Mouse (Mus musculus) layer of hippocampus, adult 11-12 months (tissue): ENCODE results near the gene Zfp536.

Source experiments
- DNase-seq: peaks from one replicate; pipeline ENCODE4 v3.0.0; 2022; ENCODE audit warnings: low spot score

Zfp536 gene

DNA sequence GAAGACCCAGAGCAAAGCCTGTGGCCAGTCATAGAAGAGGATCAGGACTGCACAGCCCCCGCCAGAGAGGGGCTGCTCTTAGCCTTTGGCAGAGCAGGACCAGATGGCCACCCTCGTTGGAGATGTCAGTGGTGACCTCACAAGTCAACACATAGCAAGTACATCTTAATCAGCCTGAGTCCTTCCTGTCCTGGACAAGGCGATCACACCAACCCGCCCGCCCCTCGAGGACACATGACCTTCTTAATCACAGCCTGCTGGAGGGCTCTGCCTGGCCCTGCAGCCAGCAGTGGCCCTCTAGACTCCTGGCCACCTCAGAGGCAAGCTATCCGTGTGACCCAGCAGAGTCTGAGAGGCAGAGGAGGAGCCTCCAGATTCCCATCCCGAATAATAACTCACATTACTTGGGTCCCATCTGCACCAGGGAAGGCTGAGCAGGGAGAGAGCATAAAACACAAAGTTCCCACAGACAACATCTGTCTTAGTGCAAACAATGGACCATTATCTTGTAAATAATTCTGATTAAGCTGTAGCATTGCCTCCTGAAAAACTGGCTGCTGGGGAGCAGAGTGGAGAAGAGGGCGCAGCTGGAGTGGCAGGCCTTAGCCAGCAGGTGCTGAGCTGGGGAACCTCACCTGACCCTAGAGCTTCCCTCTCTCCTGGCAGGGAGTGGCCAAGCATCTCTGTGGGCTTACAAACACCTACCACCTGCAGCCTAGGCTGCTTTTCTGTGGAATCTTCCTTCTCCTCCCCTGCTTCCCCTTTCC is 306.8 kb downstream of the Zfp536 start:
- DNase-seq, result no peak

DNA sequence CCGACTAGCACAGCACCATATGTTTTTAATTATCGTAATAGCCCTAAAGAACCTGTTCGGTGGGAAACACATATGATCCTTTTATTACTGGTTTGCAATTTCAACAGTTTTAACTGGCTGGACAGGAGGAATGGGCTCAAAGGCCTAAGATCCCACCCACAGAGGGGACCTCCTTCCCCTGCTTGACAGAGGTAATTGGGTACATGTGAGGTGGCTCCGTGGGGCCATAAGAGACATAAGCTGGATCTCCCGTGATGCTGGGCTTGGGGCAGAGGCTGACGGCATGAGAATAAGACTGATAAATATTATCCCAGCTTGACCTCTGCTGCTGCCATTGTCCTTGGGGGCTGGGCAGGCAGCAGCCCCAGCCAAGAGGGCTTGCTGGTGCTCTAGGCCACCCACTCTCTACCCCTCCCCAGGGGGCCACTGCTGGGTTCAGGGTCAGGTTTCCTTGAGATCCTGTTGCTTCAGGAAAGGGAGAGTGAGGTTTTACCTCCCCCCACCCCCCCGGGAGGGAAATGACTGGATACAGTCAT is 309.2 kb downstream of the Zfp536 start:
- DNase-seq, result no peak

DNA sequence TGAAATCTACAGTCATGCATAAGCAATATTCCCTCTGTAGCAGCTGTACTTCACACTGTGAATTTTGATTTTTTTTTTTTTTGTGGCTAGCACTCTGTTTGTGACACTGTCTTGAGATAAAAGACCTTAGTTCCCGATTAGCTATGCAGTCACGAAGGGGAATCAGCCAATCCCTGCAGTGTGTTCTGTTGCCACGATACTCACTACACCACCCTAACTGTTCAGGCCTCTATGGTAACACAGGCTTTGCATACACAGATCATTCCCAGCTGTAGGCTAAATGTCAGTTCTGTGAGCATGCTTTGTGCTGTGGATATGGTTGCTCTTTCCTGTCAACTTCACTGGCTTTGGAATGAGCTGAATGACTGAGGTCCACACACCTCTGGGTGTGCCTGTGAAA is 325.9 kb downstream of the Zfp536 start:
- no peak for DNase-seq

DNA sequence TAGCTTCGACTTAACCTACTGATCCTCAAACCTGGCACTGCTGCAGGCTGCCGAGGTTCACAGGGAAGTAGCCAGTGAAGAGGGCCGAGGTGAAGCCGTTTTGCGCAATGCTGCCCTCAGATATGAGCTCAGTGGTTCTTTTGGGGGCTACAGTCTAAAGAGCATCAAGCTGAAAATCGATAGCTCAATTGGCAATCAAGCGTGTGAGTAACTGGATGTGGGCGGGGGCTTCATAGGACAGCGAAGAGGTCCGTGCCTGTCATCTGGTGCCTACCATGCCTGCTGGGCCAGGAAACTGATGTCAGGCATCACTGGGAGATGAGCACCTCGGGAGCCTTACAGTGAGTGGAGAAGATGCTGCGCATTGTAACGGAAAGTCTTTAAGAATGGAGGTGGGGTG is 333.5 kb downstream of the Zfp536 start:
- DNase-seq, result no peak

DNA sequence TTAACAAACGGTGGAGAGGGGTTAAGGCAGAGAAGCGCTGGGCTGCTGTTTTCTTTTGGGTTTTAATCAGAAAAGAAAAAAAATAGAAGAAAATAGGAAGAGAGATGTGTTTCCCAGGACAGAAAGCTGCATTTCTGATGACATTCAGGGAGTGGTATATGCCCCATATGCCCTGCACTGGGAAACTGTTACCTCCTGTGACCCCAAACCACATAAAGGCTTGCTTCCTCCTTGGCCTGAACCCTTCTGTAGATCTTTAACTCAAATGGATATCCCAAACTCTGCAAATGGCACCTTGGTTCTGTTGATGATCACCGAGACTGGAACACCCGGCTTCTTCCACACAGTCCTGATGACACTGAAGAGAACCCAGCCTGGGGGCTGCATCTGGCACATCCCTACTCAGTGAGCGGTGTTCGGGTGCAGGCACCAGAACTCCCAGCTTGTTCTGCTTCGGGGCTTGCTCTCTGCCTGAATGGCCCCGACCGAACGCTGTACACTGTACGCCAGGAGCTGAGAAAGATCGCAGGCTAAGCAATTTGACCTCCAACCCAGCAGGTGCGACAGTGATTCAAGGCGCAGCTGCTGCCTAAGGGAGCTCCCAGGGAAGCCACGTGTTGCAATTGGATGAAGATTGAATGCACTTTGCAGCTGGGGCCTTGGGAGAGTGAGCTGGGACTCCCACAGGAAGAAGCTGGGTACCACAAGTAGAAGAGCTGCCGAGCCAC is 334.2 kb downstream of the Zfp536 start:
- DNase-seq, result no peak

DNA sequence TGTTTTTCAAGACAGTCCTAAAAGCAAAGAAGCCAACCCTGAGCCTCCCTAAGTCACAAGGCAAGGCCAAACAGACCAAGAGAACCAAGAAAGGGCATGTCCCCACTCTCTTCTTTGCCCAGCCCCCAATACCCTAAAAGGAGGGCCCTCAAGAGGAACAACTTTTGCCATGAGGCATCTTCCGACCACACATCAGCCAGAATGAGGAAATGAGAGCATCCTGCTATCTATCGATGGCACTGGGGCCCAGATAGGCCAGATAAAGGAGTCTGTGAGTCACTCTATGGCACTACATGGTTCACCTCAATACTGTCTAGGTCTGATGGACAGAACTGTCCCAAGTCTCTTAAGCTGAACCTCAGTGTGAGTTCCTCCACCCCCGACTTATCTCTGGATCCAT is 335.6 kb downstream of the Zfp536 start:
- DNase-seq, result no peak

DNA sequence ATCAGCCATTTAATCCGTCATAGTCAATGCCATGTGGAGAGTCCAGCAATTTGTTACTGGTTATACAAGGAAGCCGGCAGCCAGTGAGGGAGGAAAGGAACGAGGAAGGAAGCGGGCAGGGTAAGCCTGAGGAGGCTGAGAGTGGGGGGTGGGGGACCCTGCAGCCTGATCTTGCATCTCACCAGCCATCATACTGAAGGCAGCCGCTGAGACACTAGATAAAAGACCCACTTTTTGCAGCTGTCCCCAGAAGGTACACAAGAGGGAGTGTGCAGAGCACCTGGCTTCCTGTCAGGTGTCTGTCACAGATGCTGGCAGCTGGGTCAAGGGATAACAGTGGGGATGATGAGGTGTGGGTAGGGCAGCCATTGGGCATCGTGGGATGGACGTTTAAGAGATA is 340.3 kb downstream of the Zfp536 start:
- no peak for DNase-seq

DNA sequence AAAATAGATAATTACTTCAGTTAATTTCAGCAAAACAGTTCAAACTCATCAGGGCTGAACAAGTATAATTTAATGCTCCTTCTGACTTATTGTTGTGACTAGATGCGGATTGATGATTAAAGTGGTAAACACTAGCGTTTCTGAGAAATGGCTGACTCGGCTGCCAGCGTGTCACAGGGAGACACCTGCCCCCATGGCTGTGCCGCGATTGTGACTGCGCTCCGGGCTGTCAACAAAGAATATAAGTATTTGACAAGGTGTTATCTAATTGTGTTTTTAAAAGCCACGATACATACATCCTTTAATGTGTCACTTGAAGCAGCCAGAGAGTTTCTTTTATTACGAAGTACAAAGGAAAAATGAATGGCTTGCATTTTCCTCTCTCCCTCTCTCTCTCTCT is 342.0 kb downstream of the Zfp536 start:
- DNase-seq, result no peak

DNA sequence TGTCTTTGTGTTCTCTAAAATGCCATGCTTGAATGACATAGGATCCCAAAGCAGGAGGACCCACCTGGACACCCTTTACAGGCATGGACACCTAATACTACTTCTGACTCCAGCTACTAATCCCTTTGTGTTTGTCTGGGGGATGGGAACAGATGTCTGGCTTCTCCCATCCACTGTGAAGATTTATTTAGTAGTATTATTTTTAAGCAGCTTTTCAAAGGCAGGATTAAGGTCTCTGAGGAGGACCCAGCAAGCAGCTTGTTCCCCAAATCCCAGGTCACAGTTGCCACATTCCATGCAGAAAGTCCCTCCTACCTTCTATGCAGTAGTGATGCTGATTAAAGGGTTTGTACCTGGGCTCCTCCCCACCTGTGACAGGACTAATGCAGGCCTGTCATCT is 347.4 kb downstream of the Zfp536 start:
- DNase-seq, result no peak

DNA sequence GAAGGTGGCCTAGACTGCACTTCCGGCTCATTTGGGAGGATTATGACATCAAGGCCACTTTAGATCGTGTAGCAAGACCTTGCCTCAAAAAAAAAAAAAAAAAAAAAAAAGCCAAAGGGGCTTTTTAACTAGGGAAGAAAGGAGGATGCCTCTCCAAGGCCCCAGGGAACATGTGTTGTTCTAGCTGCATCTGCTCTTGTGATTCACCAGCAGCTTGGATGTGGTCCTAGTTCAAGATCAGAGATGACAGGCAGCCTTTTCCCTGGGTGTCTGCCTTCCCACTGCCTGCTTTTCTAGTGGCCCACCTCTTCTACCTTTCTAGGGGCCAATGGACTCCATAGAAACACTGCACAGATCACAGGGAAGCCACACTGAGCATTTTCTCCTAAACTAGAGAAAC is 350.5 kb downstream of the Zfp536 start:
- DNase-seq, result peak; percentile 35
